Comparison of ENCODE assay signal across 22 mouse cellular contexts in genomic region chr16:95614482-95614881, GRCm38 (mm10). TPM values are rescaled to one million over a fixed set of nuclear protein-coding genes. Genes with fewer than 3 reads are reported as not detected.
DNase-seq lines count a peak whose midpoint lies in the region; ATAC-seq and TF ChIP-seq lines count a peak whose summit lies in the region.
"Had no signal": no experiment of that assay in that cellular context is flagged by ENCODE, and none has a peak within 500 bp of the region (broad histone marks: within the 10 kb centered on the region; RNA-seq: fewer than 3 reads in every experiment).

No protein-coding gene starts in this region.

- peak; percentile 46 for DNase-seq in 416B (ENCODE audit: low read depth)
- no peak for DNase-seq in Patski (ENCODE audit: low read depth, low spot score)
- DNase-seq in cerebellum, postnatal 14 days = no peak
- no peak for DNase-seq in urinary bladder, postnatal 25 days (ENCODE audit: low spot score)
- DNase-seq in spleen, postnatal 14 days (ENCODE audit: low spot score in 2 of 2) = no peak
- DNase-seq: adrenal gland, postnatal 25 days; cerebellum, adult 18-20 months; cerebellum, postnatal 10 days; embryo, embryonic 11 days; gastrocnemius, postnatal 25 days; heart, adult 11 months; heart, postnatal 10 days; heart, postnatal 4 days had no signal

- ATAC-seq in intestine, postnatal 0 days = no peak
- ATAC-seq in intestine, embryonic 15.5 days = no peak
- no peak for ATAC-seq in Patski
- peak; percentile 25; the same call in 1 of the 2 replicates for ATAC-seq in limb, embryonic 13.5 days (ENCODE audit: low FRiP score, low read depth)
- ATAC-seq: activated CD4-positive, CD25-positive, alpha-beta regulatory T cell, adult 4 months; forebrain, embryonic 16.5 days; hindbrain, embryonic 16.5 days had no signal

- no peak overlapping the region for H3K4me3 ChIP-seq in intestine, postnatal 0 days (ENCODE audit: low read depth, low read length)
- H3K4me3 ChIP-seq in intestine, embryonic 15.5 days (replicated peaks) = no peak overlapping the region
- no peak overlapping the region for H3K4me3 ChIP-seq in limb, embryonic 13.5 days
- H3K4me3 ChIP-seq: embryonic facial prominence, embryonic 15.5 days; heart, embryonic 10.5 days; hindbrain, embryonic 12.5 days had no signal

- H3K27me3 ChIP-seq in intestine, postnatal 0 days (replicated peaks; ENCODE audit: control insufficient read depth, insufficient read depth, low read length) = no peaks in the 10 kb centered on the region
- no peaks in the 10 kb centered on the region for H3K27me3 ChIP-seq in intestine, embryonic 15.5 days (replicated peaks)
- H3K27me3 ChIP-seq in Patski = peaks cover 8% of the 10 kb centered on the region
- H3K27me3 ChIP-seq in limb, embryonic 13.5 days = no peaks in the 10 kb centered on the region
- H3K27me3 ChIP-seq: embryonic facial prominence, embryonic 15.5 days; hindbrain, embryonic 12.5 days had no signal

- no peak overlapping the region for H3K27ac ChIP-seq in intestine, postnatal 0 days (ENCODE audit: low read depth, low read length)
- H3K27ac ChIP-seq in intestine, embryonic 15.5 days = no peak overlapping the region
- H3K27ac ChIP-seq in limb, embryonic 13.5 days = no peak overlapping the region
- H3K27ac ChIP-seq: embryonic facial prominence, embryonic 15.5 days; heart, embryonic 10.5 days; hindbrain, embryonic 12.5 days had no signal

- TF ChIP-seq CTCF in intestine, postnatal 0 days (IDR thresholded peaks at IDR 0.05; ENCODE audit: low read depth) = 0 out of 2 replicates have a peak, but pooled peaks have one; percentile 28
- peak; percentile 11 for TF ChIP-seq CTCF in Patski (IDR thresholded peaks at IDR 0.05)

- no peaks in the 10 kb centered on the region for H3K9me3 ChIP-seq in intestine, postnatal 0 days (ENCODE audit: control insufficient read depth)
- no peaks in the 10 kb centered on the region for H3K9me3 ChIP-seq in intestine, embryonic 15.5 days
- H3K9me3 ChIP-seq in limb, embryonic 13.5 days = no peaks in the 10 kb centered on the region
- H3K9me3 ChIP-seq: embryonic facial prominence, embryonic 15.5 days; heart, embryonic 10.5 days; hindbrain, embryonic 12.5 days had no signal

- H3K9ac ChIP-seq in intestine, postnatal 0 days (ENCODE audit: low read depth, low read length) = no peak overlapping the region
- no peak overlapping the region for H3K9ac ChIP-seq in intestine, embryonic 15.5 days
- H3K9ac ChIP-seq in limb, embryonic 13.5 days = no peak overlapping the region
- H3K9ac ChIP-seq: embryonic facial prominence, embryonic 15.5 days; hindbrain, embryonic 12.5 days had no signal

- no peaks in the 10 kb centered on the region for H3K36me3 ChIP-seq in intestine, postnatal 0 days (ENCODE audit: control insufficient read depth, insufficient read depth)
- H3K36me3 ChIP-seq in intestine, embryonic 15.5 days = no peaks in the 10 kb centered on the region
- no peaks in the 10 kb centered on the region for H3K36me3 ChIP-seq in limb, embryonic 13.5 days
- H3K36me3 ChIP-seq: embryonic facial prominence, embryonic 15.5 days; heart, embryonic 10.5 days; hindbrain, embryonic 12.5 days had no signal

- CTCF ChIA-PET in Patski (lab: Charles Lee) = interaction anchor here (3.5 kb wide), 1 partner anchor 9 kb away, joined by 15 read pairs; no protein-coding TSS in a partner anchor

- H3K4me2 ChIP-seq in intestine, postnatal 0 days (replicated peaks; ENCODE audit: low read depth) = no peak overlapping the region
- no peak overlapping the region for H3K4me2 ChIP-seq in intestine, embryonic 15.5 days (replicated peaks)
- no peak overlapping the region for H3K4me2 ChIP-seq in limb, embryonic 13.5 days (replicated peaks)
- H3K4me2 ChIP-seq: embryonic facial prominence, embryonic 15.5 days; hindbrain, embryonic 12.5 days had no signal

- H3K4me1 ChIP-seq in intestine, postnatal 0 days (replicated peaks; ENCODE audit: control insufficient read depth, insufficient read depth, low read length) = no peaks in the 10 kb centered on the region
- H3K4me1 ChIP-seq in intestine, embryonic 15.5 days (replicated peaks) = no peaks in the 10 kb centered on the region
- H3K4me1 ChIP-seq in limb, embryonic 13.5 days = peaks cover 30% of the 10 kb centered on the region

- POLR2A ChIA-PET in Patski (lab: Charles Lee) = no interaction called here

- in situ Hi-C loops in Patski (cut with MboI; ENCODE audit: low pct_unique_long_range_greater_than_20kb) = loop anchor here (10.0 kb wide), 1 partner anchor 350 kb away; no protein-coding TSS in a partner anchor

- 93% methylated on average over 2 of the region's 2 CpGs for WGBS in intestine, postnatal 0 days
- 92% methylated on average over 2 of the region's 2 CpGs for WGBS in intestine, embryonic 15.5 days
- 93% methylated on average over 2 of the region's 2 CpGs for WGBS in limb, embryonic 13.5 days

RNA-seq across cellular contexts. Expression of gene Erg, which starts 28.1 kb away (rescaled TPM):
- 2.0 and 2.4 TPM in 2 replicates for polyA plus RNA-seq in intestine, postnatal 0 days (2015; fragmentation: Nextera tagmentation; extraction: Ambion mirVana)
- polyA plus RNA-seq in intestine, embryonic 15.5 days (2015; fragmentation: Nextera tagmentation; extraction: Ambion mirVana) = 4.0 and 4.9 TPM in 2 replicates
- polyA plus RNA-seq in Patski (2021) = not detected
- 27.7 and 33.0 TPM in 2 replicates for polyA plus RNA-seq in limb, embryonic 13.5 days (2015; fragmentation: Nextera tagmentation; extraction: Ambion mirVana)
- polyA plus RNA-seq: activated CD4-positive, CD25-positive, alpha-beta regulatory T cell, adult 4 months had no signal
